Mouse (Mus musculus) cerebellum, adult 11-12 months (tissue): ENCODE measurements around the gene Popdc3.
"Not testable (repeated sequence)": the region's sequence is repeated elsewhere in the genome, so short reads cannot be mapped to it uniquely, and the experiment has no call there.

Experiments
- DNase-seq: peaks from one replicate; pipeline ENCODE4 v3.0.0; 2022

The Popdc3 gene

GRCm38 (mm10) chr10:45177798-45178197 is at the start of gene Popdc3:
Popdc3 (plus strand) TSS chr10:45178098.
- not testable (repeated sequence) for DNase-seq

- no peak for DNase-seq
Measured at GRCm38 (mm10) chr10:45129105-45129504, 48.8 kb upstream of the Popdc3 start.

- no peak for DNase-seq
Measured at GRCm38 (mm10) chr10:45130004-45130403, 47.9 kb upstream of the Popdc3 start.

GRCm38 (mm10) chr10:45132371-45132770 is 45.5 kb upstream of the Popdc3 start:
- peak; percentile 11 for DNase-seq

DNA sequence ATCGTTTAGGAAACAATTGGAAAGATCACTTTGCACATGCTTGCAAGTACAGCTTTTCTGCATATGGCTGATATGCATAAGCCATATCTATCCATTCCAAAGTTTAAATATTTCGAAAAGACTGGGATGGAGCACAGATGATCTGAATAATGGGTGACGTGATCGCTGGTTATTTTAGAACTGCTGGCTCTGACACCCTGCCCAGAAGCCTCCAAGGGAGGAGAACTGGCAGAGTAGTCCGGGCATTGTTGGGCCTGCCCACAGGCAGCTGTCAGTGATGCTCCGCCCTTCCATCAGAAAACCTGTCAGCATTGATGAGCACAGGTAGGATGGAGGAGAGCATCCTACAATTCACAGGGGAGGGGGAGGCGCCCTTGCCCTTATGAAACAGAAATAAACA is 41.1 kb upstream of the Popdc3 start:
- no peak for DNase-seq

DNA sequence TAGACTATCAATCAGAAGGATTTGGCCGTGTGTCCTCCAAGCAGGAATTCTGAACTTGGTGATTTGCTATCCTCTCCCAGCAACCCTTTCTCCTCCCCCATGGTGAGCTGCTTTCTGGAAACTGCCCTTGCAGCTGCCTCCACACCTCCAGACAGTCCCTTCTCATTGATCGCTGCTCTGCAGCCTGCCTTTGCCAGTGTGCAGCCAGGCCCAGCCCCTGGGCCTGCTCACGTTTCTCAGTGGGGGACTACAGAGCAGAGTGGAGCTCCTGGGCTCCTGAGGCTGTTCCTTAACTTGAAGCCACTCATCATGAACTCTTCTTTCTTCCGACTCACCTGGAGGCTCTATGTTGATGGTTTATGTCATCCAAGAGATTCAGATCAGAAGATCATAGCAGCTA is 38.0 kb upstream of the Popdc3 start:
- DNase-seq = no peak

GRCm38 (mm10) chr10:45140474-45141212 is 37.3 kb upstream of the Popdc3 start:
- no peak for DNase-seq

DNA sequence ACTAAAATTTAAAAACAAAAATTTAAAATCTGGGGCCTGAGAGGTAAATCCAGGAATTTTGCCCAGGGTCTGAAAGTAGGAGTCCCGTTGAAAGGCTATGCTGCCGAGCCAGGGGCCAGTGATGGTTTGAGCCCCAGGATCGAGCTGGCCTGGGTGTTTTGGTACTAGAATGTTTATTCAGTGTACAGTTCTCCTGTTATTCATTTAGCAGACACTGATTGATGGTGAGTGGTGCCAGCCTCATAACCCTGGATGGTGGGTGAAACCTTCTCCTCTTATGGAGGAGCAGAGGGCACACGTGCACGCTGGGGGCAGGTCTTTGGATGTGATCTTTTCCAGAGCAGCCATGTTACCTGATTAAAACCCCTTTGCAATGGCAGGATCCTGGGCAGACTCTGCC is 35.5 kb upstream of the Popdc3 start:
- DNase-seq = no peak

- DNase-seq = no peak
Measured at GRCm38 (mm10) chr10:45144038-45144817, 33.7 kb upstream of the Popdc3 start.

- no peak for DNase-seq
Measured at GRCm38 (mm10) chr10:45146821-45147220, 31.1 kb upstream of the Popdc3 start.

GRCm38 (mm10) chr10:45151137-45151536 is 26.8 kb upstream of the Popdc3 start:
- DNase-seq = no peak

- no peak for DNase-seq
Measured at GRCm38 (mm10) chr10:45151771-45152692, 25.9 kb upstream of the Popdc3 start.

DNA sequence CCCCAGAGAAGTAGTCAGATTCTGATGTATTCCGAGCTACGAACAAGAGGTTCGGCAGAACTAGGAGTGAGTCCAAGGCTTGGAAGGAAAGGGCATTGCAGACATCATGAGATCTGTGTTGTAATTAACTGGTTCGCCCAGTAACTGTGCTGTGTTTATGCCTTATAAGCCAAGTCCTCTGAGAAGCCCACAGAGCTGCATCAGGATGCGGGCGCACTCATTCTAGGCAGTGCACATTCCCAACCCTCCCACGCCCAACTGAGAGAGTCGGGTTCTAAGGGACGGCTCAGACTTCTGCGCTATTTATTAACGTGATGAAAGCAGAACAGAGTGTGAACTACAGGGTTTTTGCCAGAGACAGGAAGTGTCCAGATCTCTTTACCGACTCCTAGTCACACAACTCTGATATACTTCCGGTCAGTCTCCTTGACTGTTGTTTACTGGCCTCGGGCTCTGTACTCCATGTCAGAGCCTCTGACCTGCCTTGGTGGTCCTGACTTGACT is 23.3 kb upstream of the Popdc3 start:
- DNase-seq = no peak

- no peak for DNase-seq
Measured at GRCm38 (mm10) chr10:45165851-45166250, 12.0 kb upstream of the Popdc3 start.

GRCm38 (mm10) chr10:45173927-45174326 is 4.0 kb upstream of the Popdc3 start:
- DNase-seq = no peak

DNA sequence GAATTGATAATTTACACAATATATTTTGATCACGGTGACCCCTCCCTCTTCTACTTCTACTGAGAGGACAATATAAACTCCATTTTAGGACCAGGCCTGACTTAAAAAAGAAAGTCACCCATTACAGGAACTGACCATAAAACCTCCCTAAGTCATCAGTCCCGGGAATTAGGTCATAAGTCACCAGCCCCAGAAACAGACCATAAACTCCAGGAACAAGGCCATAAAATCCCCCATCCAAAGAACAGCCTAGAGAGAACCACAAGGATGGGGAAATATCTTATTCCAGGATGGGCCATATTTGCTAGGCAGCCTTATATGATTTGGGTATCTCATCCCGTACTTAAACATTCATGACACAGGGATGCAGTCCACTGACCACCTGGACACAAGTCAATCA is 3.6 kb upstream of the Popdc3 start:
- no peak for DNase-seq

- no peak for DNase-seq
Measured at GRCm38 (mm10) chr10:45180677-45181326, 2.9 kb downstream of the Popdc3 start.

GRCm38 (mm10) chr10:45181344-45181743 is 3.4 kb downstream of the Popdc3 start:
- DNase-seq = no peak

DNA sequence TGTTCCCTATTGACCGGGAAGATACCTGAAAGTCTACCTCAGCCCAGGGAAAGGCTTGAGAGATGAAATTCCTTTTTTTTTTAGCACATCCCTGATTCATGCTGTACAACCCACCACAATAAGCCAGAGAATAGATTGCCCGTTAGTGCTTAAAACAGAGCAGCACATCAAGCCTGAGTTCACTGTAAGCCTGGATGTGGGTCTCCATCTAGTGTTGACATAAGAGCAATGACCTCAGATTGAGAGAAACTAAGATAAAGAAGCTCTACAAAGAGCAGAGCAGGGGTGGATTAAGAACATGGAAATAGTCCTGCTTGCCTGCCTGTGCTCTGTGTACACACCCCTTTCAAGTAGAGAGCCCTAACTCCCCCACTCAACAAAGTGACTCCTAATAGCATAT is 7.6 kb downstream of the Popdc3 start:
- DNase-seq = no peak

- DNase-seq = no peak
Measured at GRCm38 (mm10) chr10:45193330-45194310, 15.7 kb downstream of the Popdc3 start.

DNA sequence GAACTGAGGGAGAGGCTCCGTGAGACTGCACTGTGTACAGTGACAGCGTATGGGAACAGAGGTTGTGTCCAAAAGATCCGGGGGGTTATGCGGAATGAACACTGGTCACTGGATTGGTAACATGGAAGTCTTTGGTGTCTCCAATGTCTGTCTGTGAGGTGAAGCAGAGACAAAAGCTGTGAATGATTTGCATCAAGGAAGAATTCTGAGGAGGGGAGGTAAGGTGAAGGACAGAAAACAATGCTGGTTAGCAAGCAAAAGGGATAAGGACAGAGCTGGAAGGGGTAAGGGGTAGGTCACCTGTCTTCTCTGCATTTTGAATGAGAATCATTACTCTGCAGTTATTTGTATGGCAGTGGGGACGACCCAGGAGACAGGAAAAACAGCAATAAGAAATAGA is 16.6 kb downstream of the Popdc3 start:
- no peak for DNase-seq
